Mouse (Mus musculus) subcutaneous adipose tissue, adult 2 months (tissue): ENCODE measurements around the gene Ptpre. TPM values are rescaled to one million over a fixed set of nuclear protein-coding genes. Genes with fewer than 3 reads are reported as not detected.

Experiments
- polyA plus RNA-seq: library from polyadenylated mRNA; depleted of rRNA; stranded (reverse); fragments of >200 nt; gene quantifications from 2 replicates; pipeline ENCODE4 v1.2.3, GENCODE M21; 2012; ENCODE audit warnings: low replicate concordance; rRNA removed

The Ptpre gene
- polyA plus RNA-seq: 5.8 and 7.4 TPM in 2 replicates

GRCm38 (mm10) chr7:135537341-135537901 is at the start of gene Ptpre:
Ptpre (plus strand) TSS chr7:135537481.

GRCm38 (mm10) chr7:135528515-135528914 is 8.8 kb upstream of the Ptpre start, which contains the start of gene Clrn3:
Clrn3 (minus strand) TSS chr7:135528654.

GRCm38 (mm10) chr7:135715642-135716444 is 178.6 kb downstream of the Ptpre start, which contains the start of gene Mki67:
Mki67 (minus strand) TSS chr7:135716361.

Other genes with a start within 250 kb of the Ptpre start
- gene Foxi2, start 127.2 kb upstream of the Ptpre start, polyA plus RNA-seq: not detected in 2 replicates
- 0.03 TPM in 1 of 2 replicates, not detected in the other for gene Clrn3, start 8.8 kb upstream of the Ptpre start, polyA plus RNA-seq
- 0.40 and 3.5 TPM in 2 replicates for gene Mki67, start 178.9 kb downstream of the Ptpre start, polyA plus RNA-seq